Mouse (Mus musculus): ENCODE measurements around the gene Pole2. TPM values are rescaled to one million over a fixed set of nuclear protein-coding genes. Genes with fewer than 3 reads are reported as not detected.

Gene Pole2
- polyA plus RNA-seq, 1 experiment from 2014 or later, result 15.3 TPM

- ATAC-seq (ENCODE audit: low FRiP score), result no peak
- Histone ChIP-seq H3K27me3 (no peaks in the 10 kb centered on the region), H3K4me2 (replicated peaks) (peak overlapping the region; percentile 92), H3K4me3 (peak overlapping the region; percentile 91), H3K9me3 (replicated peaks) (no peaks in the 10 kb centered on the region), H3K36me3 (peaks cover 22% of the 10 kb centered on the region), H3K9ac (peak overlapping the region; percentile 95; the same call in 1 of the 2 replicates), H3K27ac (no peak overlapping the region), H3K4me1 (peaks cover 19% of the 10 kb centered on the region)
- 79% methylated on average over 7 of the region's 7 CpGs for WGBS
These were observed 42.6 kb downstream of the Pole2 start for GRCm38 (mm10) chr12:69185371-69185770.

DNA sequence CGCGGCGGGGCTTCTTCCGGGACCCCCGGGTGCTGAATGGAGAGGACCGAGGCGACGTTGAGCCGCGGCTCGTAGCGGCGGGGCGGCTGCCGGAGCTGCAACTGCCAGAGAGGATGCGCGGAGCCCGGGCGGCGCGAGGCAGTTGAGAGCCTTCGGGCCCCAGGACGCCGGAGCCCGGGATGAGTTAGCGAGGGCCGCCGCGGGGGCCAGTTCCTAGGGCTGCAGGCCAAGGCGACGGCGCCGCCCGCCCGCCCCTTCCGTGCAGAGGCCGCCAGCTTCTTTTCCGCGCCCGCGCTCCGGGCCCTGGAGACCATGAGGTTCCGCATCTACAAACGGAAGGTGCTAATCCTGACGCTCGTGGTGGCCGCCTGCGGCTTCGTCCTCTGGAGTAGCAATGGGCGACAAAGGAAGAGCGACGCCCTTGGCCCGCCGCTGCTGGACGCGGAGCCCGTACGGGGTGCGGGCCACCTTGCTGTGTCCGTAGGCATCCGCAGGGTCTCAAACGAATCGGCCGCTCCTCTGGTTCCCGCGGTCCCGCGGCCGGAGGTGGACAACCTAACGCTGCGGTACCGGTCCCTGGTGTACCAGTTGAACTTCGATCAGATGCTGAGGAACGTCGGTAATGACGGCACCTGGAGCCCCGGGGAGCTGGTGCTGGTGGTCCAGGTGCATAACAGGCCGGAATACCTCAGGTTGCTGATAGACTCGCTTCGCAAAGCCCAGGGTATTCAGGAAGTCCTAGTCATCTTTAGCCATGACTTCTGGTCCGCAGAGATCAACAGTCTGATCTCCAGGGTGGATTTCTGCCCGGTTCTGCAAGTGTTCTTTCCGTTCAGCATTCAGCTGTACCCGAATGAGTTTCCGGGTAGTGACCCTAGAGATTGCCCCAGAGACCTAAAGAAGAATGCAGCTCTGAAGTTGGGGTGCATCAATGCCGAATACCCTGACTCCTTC lies 43.4 kb downstream of the Pole2 start:
- Histone ChIP-seq H3K9me3 (replicated peaks) (no peaks in the 10 kb centered on the region), H3K9ac (peak overlapping the region; percentile 95), H3K27ac (peak overlapping the region; percentile 95), H3K4me3 (peak overlapping the region; percentile 91), H3K4me1 (peaks cover 19% of the 10 kb centered on the region), H3K36me3 (peaks cover 14% of the 10 kb centered on the region), H3K27me3 (no peaks in the 10 kb centered on the region), H3K4me2 (replicated peaks) (peak overlapping the region; percentile 92)
- 2% methylated on average over 84 of the region's 86 CpGs for WGBS
- peak; percentile 64 for ATAC-seq (ENCODE audit: low FRiP score)

GRCm38 (mm10) chr12:69183583-69184308 lies 44.2 kb downstream of the Pole2 start, which contains the start of the genes Rpl36al and Mgat2:
Gene Rpl36al (minus strand): TSS chr12:69184083.
Gene Mgat2 (plus strand): TSS chr12:69184157.
- no peaks in the 10 kb centered on the region for H3K9me3 ChIP-seq (replicated peaks)
- ATAC-seq (ENCODE audit: low FRiP score), result peak; percentile 99
- H3K9ac ChIP-seq, result peak within 1 kb of the TSS; percentile 95
- H3K4me2 ChIP-seq (replicated peaks), result peak within 1 kb of the TSS; percentile 92
- peaks cover 19% of the 10 kb centered on the region for H3K4me1 ChIP-seq
- peak within 1 kb of the TSS; percentile 95 for H3K27ac ChIP-seq
- H3K4me3 ChIP-seq, result peak within 1 kb of the TSS; percentile 91
- H3K27me3 ChIP-seq, result no peaks in the 10 kb centered on the region
- H3K36me3 ChIP-seq, result peaks cover 14% of the 10 kb centered on the region
- 1% methylated on average over 84 of the region's 84 CpGs for WGBS

DNA sequence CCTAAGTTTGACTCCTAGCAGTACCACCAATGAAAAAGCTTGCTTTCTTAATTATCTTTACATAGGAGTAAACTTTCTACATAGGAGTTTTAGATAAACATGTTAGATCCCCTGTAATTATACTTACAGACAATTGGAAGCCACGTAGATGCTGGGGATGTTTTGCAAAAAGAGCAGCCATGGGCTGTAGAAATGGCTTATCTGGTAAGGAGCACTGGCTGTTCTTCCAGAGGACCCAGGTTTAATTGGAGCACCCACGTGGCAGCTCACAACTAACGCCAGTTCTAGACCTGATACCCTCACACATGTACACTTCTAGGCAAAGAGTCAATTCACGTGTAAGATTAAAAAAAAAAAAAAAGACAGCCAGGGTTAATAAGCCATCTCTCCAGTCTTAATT lies 46.2 kb downstream of the Pole2 start:
- Histone ChIP-seq H3K27ac (no peak overlapping the region), H3K9me3 (replicated peaks) (no peaks in the 10 kb centered on the region), H3K9ac (no peak overlapping the region), H3K4me2 (replicated peaks) (no peak overlapping the region), H3K36me3 (peaks cover 9% of the 10 kb centered on the region), H3K4me1 (peaks cover 14% of the 10 kb centered on the region), H3K27me3 (no peaks in the 10 kb centered on the region), H3K4me3 (no peak overlapping the region)
- 87% methylated on average over 4 of the region's 4 CpGs for WGBS
- no peak for ATAC-seq (ENCODE audit: low FRiP score)

DNA sequence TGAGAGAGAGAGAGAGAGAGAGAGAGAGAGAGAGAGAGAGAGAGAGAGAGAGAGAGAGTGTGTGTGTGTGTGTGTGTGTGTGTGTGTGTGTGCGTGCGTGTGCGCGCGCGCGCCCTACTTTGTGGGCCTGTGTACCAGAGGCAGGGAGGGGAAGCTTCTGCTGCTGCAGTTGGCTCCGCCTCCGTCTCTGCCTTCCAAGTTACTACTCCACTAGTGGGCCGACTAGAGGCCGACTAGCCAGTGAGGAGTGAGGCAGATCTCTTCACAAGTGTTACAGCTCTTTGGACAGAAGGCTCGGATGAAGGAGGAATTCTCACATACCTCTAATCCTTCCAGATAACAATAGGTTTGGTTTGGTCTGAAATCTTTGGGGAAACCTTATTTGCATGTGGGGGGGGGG lies 48.6 kb downstream of the Pole2 start:
- H3K4me2 ChIP-seq (replicated peaks), result no peak overlapping the region
- H3K36me3 ChIP-seq, result peaks cover 9% of the 10 kb centered on the region
- ATAC-seq (ENCODE audit: low FRiP score), result no peak
- H3K27ac ChIP-seq, result no peak overlapping the region
- H3K4me3 ChIP-seq, result no peak overlapping the region
- no peak overlapping the region for H3K9ac ChIP-seq
- H3K4me1 ChIP-seq, result peaks cover 3% of the 10 kb centered on the region; the same call in 1 of the 2 replicates
- H3K9me3 ChIP-seq (replicated peaks), result no peaks in the 10 kb centered on the region
- WGBS, result 80% methylated on average over 12 of the region's 12 CpGs
- no peaks in the 10 kb centered on the region for H3K27me3 ChIP-seq

DNA sequence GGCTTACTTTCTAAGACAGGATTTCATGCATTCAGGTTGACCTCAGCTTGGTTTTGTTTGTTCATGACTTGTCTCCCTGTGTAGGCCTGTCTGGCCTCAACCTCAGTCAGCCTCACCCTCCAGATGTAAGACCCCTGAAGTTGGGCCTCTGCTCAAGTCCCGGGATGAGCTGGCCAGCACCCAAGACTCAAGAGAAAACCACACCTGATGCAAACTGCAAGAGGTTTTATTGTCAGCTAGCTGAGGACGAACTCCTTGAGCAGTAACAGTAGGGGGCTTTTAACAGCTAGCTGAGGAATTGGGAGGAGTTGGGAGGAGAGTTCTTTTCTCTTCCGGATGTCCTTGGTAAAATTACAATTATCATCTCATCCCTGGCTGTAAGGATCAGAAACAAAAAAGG lies 50.5 kb downstream of the Pole2 start:
- no peaks in the 10 kb centered on the region for H3K9me3 ChIP-seq (replicated peaks)
- H3K4me3 ChIP-seq, result no peak overlapping the region
- no peak overlapping the region for H3K4me2 ChIP-seq (replicated peaks)
- H3K27ac ChIP-seq, result no peak overlapping the region
- H3K4me1 ChIP-seq, result no peaks in the 10 kb centered on the region
- no peak overlapping the region for H3K9ac ChIP-seq
- no peak for ATAC-seq (ENCODE audit: low FRiP score)
- H3K27me3 ChIP-seq, result no peaks in the 10 kb centered on the region
- peaks cover 9% of the 10 kb centered on the region for H3K36me3 ChIP-seq
- WGBS, result 74% methylated on average over 3 of the region's 3 CpGs

GRCm38 (mm10) chr12:69175975-69176374 lies 52.0 kb downstream of the Pole2 start:
- no peak overlapping the region for H3K4me3 ChIP-seq
- H3K9me3 ChIP-seq (replicated peaks), result no peaks in the 10 kb centered on the region
- no peaks in the 10 kb centered on the region for H3K4me1 ChIP-seq
- no peak overlapping the region for H3K9ac ChIP-seq
- ATAC-seq (ENCODE audit: low FRiP score), result no peak
- no peak overlapping the region for H3K4me2 ChIP-seq (replicated peaks)
- no peak overlapping the region for H3K27ac ChIP-seq
- H3K27me3 ChIP-seq, result no peaks in the 10 kb centered on the region
- 96% methylated on average over 3 of the region's 3 CpGs for WGBS
- H3K36me3 ChIP-seq, result peaks cover under 1% of the 10 kb centered on the region; the same call in 1 of the 2 replicates

DNA sequence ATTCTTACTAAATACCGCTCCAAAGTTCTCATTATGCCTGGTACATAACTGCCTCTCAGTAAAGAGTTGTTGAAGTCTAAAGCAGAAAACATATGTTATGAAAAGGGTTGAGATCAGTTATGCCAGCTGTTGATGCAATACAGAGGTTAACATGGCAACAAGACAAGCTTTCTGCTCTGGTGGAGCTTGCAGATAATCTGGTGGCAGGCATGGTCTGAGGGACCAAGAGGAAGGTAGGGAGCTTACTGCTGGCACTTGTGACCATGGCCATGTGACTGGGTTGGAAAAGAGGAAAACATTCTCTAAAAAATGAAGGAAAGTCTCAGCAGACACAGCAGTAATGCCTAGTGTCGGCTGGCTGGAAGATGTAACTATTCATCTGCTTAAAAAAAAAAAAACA lies 56.7 kb downstream of the Pole2 start:
- H3K36me3 ChIP-seq, result no peaks in the 10 kb centered on the region; the same call in 1 of the 2 replicates

GRCm38 (mm10) chr12:69168461-69169106 lies 59.4 kb downstream of the Pole2 start, which contains the start of gene Lrr1:
Gene Lrr1 (plus strand): TSS chr12:69168814.
- under 1% methylated on average over 40 of the region's 40 CpGs for WGBS

More for the DNA sequence above, 56.7 kb downstream of the Pole2 start:
- Histone ChIP-seq H3K27ac (no peak overlapping the region), H3K9me3 (replicated peaks) (no peaks in the 10 kb centered on the region), H3K27me3 (no peaks in the 10 kb centered on the region), H3K4me1 (peaks cover 10% of the 10 kb centered on the region), H3K4me2 (replicated peaks) (no peak overlapping the region), H3K4me3 (no peak overlapping the region), H3K9ac (no peak overlapping the region)
- WGBS, result 89% methylated on average over 2 of the region's 2 CpGs
- no peak for ATAC-seq (ENCODE audit: low FRiP score)

DNA sequence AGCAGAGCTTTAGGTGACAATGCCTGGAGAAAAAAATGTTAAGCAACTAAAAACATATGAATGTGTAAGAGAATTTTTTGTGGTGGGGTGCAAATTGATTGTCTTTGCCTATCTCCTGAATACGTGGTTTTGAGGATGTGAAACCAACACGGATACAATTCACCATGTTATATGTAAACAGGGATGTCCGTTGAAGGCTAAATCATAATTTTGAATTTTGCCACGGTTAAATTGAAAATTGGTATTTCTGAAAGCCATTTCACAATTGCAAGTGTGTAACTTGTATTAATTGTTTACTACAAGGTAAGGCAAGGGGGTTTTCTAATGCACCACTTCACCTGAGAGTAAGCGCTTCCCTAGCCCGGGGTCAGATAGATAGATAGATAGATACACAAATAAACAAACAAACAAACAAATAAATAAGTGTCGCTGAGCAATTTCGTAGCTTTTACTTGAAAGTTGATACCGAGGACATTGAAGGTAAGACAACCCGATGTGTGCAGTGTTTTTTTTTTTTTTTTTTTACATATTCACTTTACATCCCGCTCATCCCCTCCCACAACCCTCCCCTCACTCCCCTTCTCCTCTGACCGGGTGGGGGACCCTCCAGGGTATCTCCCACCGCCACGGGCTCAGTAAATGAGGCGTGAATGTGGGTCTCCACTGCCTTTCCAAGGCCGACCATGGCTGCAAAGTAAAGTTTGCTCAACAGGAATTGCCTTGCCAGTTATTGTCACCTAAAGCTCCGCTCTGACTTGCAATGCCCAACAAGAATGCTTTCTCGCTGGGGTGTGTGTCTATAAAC lies 60.1 kb downstream of the Pole2 start:
- H3K4me3 ChIP-seq, result peak overlapping the region; percentile 64
- no peaks in the 10 kb centered on the region for H3K36me3 ChIP-seq
- WGBS, result 11% methylated on average over 18 of the region's 18 CpGs
- peak overlapping the region; percentile 76; the same call in 1 of the 2 replicates for H3K27ac ChIP-seq
- peak overlapping the region; percentile 96 for H3K4me2 ChIP-seq (replicated peaks)
- H3K9me3 ChIP-seq (replicated peaks), result no peaks in the 10 kb centered on the region
- peak overlapping the region; percentile 65 for H3K9ac ChIP-seq
- ATAC-seq (ENCODE audit: low FRiP score), result peak; percentile 69
- H3K4me1 ChIP-seq, result peaks cover 10% of the 10 kb centered on the region
- no peaks in the 10 kb centered on the region for H3K27me3 ChIP-seq

More at GRCm38 (mm10) chr12:69168461-69169106, 59.4 kb downstream of the Pole2 start, which contains the start of gene Lrr1:
- ATAC-seq (ENCODE audit: low FRiP score), result peak; percentile 96
- H3K4me2 ChIP-seq (replicated peaks), result peak within 1 kb of the TSS; percentile 96
- H3K9ac ChIP-seq, result peak within 1 kb of the TSS; percentile 65
- H3K27me3 ChIP-seq, result no peaks in the 10 kb centered on the region
- no peaks in the 10 kb centered on the region for H3K9me3 ChIP-seq (replicated peaks)
- H3K27ac ChIP-seq, result peak within 1 kb of the TSS; percentile 76; the same call in 1 of the 2 replicates
- H3K36me3 ChIP-seq, result no peaks in the 10 kb centered on the region; the same call in 1 of the 2 replicates
- peak within 1 kb of the TSS; percentile 64 for H3K4me3 ChIP-seq
- H3K4me1 ChIP-seq, result peaks cover 10% of the 10 kb centered on the region

All from hindbrain, embryonic 12.5 days (tissue).